Mouse (Mus musculus) right cerebral cortex, postnatal 36 days (tissue): ENCODE measurements around the gene Taf8.

Experiments
- DNase-seq, 2 experiments: peaks; one replicate each; pipeline ENCODE4 v3.0.0; 2022; ENCODE audit warnings: low spot score in 2 of 2, mixed read lengths in 1 of 2

Taf8 gene

GRCm38 (mm10) chr17:47501946-47502706, at the start of gene Taf8:
Taf8 (minus strand) TSS chr17:47502292.
- DNase-seq: peak; percentile 86 to 91

GRCm38 (mm10) chr17:47551049-47551448, 49.0 kb upstream of the Taf8 start:
- no peak for DNase-seq

GRCm38 (mm10) chr17:47545861-47546331, 43.8 kb upstream of the Taf8 start:
- DNase-seq: peak in 1 of 2 experiments; percentile 19

- DNase-seq: no peak
Observed at GRCm38 (mm10) chr17:47545154-47545553, 43.1 kb upstream of the Taf8 start.

- DNase-seq: no peak
Observed at GRCm38 (mm10) chr17:47543051-47543650, 41.1 kb upstream of the Taf8 start.

- DNase-seq: no peak
Observed at GRCm38 (mm10) chr17:47542061-47542460, 40.0 kb upstream of the Taf8 start.

GRCm38 (mm10) chr17:47539128-47539527, 37.0 kb upstream of the Taf8 start:
- DNase-seq: no peak

- no peak for DNase-seq
Observed at GRCm38 (mm10) chr17:47538049-47538448, 36.0 kb upstream of the Taf8 start.

GRCm38 (mm10) chr17:47535812-47536236, 33.7 kb upstream of the Taf8 start:
- no peak for DNase-seq

- DNase-seq: no peak
Observed at GRCm38 (mm10) chr17:47533691-47534090, 31.6 kb upstream of the Taf8 start.

GRCm38 (mm10) chr17:47532364-47532763, 30.3 kb upstream of the Taf8 start:
- DNase-seq: no peak

GRCm38 (mm10) chr17:47531387-47531818, 29.3 kb upstream of the Taf8 start:
- no peak for DNase-seq

- no peak for DNase-seq
Observed at GRCm38 (mm10) chr17:47529595-47529994, 27.5 kb upstream of the Taf8 start.

GRCm38 (mm10) chr17:47528919-47529318, 26.8 kb upstream of the Taf8 start:
- no peak for DNase-seq

- DNase-seq: no peak
Observed at GRCm38 (mm10) chr17:47527581-47528300, 25.6 kb upstream of the Taf8 start.

GRCm38 (mm10) chr17:47526856-47527520, 24.9 kb upstream of the Taf8 start:
- DNase-seq: no peak

GRCm38 (mm10) chr17:47524991-47525390, 22.9 kb upstream of the Taf8 start:
- no peak for DNase-seq

- DNase-seq: no peak
Observed at GRCm38 (mm10) chr17:47524055-47524454, 22.0 kb upstream of the Taf8 start.

GRCm38 (mm10) chr17:47523211-47523682, 21.2 kb upstream of the Taf8 start:
- no peak for DNase-seq

- no peak for DNase-seq
Observed at GRCm38 (mm10) chr17:47522536-47522935, 20.4 kb upstream of the Taf8 start.

- no peak for DNase-seq
Observed at GRCm38 (mm10) chr17:47521551-47522258, 19.6 kb upstream of the Taf8 start.
